Mouse (Mus musculus) kidney, adult 8-10 months (tissue): ENCODE measurements around the gene Gm4756.
"Not testable (repeated sequence)": the region's sequence is repeated elsewhere in the genome, so short reads cannot be mapped to it uniquely, and the experiment has no call there.

ENCODE experiments used
- DNase-seq, 2 experiments: peaks; one replicate each; pipeline ENCODE4 v3.0.0; 2022

The Gm4756 gene

DNA sequence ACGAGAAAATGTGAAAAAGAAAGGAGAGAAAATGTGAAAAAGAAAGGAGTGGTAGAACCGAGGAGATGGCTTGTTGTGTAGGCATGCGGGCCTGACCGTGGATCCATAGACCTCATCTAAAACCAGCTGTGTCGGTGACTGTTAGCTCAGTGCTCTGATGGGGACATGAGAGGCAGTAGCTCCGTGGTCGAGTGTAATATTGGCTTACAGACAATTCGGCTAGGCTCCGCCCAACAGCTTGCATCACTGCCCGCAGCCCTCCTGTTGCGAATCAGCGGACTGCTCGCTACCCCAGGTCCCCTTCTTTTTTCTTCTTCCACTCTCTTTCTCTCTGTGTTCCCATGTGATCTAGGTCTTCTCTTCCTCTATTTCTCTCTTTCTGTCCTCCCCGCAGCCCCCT, 540 bp downstream of the Gm4756 start:
- no peak for DNase-seq

DNA sequence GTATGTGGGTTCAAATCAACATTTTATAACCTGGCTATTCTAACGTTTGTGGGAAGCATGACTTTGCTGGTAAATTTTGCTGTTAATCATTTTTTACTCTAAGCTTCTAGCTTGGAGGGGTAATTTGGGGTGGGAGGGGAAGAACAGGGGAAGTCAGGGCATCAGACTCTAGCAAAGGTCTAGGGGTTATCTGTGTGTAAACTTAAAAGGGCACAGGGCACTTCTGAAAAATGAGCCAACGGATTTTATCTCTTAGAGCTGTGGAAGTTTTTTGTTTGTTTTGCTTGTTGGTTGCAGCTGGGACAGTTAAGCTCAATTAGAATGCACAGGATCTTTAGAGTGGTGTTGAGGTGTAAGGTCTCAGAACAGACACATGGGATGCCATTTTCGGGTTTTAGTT, 11.4 kb downstream of the Gm4756 start:
- DNase-seq = no peak

DNA sequence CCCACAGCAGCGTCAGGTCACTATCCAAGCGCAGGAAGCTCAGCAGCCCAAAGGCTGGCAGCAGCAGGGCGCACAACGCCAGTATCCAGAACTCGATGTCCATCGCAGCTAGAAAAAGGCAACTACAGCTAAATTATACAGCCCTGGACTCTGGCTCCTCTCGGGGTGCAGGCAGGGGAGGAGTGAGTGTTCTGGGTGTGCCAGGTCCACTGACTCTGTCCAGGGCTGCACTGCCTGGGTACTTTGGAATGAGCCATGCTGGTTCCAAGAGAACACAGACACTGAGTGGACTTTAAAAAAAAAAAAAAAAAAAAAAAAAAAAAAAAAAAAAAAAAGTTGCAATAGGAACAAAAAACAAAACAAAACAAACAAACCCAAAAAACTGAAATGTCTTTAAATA, 20.7 kb downstream of the Gm4756 start:
- peak in 1 of 2 experiments; percentile 25 for DNase-seq

DNA sequence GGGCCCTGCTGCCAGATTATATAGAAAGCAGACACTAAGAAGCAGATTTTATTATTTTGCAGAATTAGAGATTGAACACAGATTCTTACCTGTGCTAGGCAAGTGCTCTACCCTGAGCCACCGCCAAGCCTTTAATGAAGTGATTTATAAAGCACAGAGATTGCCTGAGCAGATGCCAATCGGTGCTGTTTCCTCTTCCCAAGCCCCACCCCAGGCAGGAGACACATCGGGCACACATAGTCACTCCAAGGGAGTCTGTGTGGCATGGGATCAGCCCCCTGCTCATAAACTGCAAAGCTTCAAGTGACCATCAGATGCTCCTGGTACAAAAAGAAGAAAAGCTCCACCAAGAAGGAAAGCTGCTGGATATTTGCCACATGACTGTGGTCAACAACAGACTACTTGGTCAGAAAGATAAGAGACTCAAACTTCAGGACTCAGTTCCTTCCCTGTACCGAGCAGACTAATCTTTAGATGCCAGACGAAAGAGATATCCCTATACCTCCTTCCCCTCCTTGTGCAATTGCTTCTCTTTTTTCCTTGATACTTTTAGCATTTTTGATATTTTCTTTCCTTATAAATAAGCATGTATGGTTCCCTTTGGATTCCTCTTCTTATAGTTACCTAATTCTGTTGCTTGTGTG, 26.5 kb downstream of the Gm4756 start:
- no peak for DNase-seq

DNA sequence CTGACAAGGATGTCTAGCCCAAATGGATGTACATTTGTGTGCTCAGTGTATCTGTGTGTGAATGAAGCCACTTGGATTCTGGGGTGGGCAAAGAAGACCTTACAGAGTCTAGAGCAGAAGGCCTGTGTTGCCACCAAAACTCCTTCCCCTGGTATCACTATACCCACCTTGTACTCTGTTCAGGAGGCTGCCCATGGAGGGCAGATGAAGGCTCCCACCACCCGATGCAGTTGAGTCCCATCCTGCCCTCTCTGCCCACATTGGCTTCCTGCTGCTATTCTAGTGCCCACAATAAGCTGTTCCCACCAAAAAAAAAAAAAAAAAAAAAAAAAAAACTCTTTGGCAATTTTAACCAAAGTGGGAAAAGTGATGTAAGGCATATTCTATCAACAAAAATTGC, 28.0 kb downstream of the Gm4756 start:
- no peak for DNase-seq

DNA sequence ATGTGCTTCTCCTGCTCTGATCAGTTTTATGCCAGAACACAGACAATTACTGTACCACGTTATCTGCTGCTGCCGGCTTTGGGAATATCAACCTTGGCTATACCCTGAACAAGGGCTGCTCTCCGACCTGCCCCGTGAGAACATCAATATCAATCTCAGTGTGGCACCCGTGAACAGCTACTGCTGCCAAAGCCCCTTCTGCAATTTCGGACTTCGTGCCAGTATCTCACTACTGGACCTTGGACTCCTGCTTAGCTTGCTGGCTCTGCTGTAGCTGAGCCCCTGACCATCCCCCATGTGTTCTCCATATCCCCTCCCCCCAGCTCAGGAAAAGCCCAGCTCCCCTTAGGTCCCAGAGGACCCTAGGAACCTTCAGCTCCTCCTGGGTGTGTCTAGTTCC, 28.6 kb downstream of the Gm4756 start:
- DNase-seq = no peak

DNA sequence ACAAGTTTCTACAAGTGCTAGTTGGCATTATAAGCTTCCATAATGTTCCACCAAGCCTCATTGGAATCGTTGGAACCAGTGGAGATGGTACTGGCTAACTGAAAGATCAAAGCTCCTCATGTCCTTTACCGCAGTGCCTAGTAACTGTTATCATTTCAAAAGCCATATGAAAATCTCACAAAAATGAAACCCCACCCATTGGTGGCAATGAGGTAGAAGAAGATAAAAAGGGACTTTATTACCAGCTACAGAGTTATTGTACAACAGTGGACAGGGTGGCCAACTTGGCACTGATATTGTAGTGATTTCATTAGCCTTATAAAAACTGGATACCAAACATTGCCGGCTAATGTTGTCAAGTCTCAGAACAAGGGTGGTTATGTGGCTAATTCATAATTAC, 37.4 kb downstream of the Gm4756 start:
- no peak for DNase-seq

DNA sequence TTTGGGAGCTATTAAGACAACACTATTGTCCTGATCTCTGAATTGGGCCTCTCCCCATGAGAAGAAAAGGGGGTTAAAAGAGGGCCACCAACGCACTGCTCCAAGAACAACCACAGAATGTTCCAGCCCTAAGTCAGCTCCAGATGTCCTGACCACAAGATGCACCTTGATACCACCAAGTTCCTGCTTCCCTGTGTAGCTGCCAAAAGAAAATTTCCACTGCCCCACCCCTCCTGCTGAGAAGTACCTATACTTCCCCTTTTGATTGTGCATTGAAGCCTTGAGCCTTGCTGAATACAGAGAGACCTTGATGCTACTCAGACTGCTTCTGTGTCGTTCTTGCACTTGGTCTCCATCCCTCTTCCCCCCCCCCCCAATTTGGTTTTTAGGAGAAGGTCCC, 50.7 kb downstream of the Gm4756 start:
- DNase-seq = not testable (repeated sequence)

DNA sequence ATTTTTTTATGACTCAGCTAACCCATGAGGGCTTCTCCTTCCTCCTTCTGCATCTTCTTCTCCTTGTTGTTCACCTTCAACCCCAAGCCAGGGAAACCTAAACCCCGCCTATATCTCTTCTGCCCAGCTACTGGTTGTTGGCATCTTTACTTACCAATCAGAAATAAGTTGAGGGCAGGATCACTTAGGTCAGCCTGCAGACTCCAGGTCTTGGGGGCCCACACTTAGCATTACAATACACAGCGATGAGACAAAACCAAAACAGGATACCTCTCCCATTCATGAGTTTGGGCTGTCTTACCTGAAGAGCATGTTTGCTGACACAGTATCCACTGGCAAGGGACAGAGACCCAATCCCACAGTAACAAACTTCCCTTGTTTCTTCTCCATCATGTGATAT, 55.5 kb downstream of the Gm4756 start:
- no peak for DNase-seq

DNA sequence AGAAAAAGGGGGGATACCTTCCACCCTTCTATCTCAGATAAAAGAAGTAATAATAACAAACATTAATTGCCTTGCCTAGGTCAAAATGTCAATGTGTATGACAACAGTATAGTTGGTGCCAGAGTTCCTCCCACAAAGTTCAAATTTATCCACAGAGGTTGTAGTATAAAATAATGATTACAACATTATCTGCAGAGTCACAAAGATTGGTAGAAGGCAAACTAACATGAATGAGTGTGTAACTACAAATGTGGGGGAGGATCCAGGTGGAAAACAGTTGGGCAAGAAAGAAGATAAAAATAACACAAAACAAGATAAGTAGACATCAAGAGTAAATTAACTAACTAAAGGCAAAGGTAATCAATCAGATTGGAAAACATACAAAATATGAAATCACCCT, 56.5 kb downstream of the Gm4756 start:
- no peak for DNase-seq

DNA sequence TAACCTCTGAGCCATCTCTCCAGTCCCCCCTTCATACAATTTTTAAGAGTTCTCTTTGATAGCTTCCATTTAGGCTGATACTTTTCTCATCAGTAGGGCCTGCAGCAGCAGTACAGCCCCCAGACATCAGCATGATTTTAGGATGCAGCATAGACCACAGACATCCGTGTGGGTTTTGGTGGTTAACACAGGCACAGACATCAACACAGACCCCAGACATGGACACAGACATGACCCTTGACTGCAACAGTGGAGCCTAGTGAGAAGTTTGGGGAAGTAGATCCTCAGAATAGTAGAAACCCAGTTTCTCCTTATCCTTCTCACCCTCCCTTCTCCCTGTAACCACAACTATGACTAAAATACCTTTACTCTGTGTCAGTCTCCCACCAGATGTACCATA, 64.1 kb downstream of the Gm4756 start:
- DNase-seq = no peak

DNA sequence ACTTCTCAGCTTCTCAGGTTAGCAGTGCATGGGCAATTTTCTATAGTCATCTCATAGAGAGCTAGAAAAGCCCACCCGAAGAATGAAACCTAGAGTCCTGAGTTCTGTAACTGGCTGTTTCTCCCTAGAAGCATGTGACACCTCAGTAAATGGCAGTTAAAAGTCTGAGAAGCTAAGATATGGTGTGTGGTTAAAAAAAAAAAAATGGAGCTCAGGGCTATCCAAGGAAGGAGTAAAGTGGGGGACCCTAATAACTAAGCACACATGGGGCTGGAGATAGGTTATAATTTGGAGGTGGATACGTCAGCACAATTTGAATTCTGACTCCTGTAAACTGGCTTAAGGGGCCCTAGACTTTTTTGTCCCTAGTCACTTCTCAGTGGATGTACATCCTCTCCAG, 66.4 kb downstream of the Gm4756 start:
- DNase-seq = no peak

DNA sequence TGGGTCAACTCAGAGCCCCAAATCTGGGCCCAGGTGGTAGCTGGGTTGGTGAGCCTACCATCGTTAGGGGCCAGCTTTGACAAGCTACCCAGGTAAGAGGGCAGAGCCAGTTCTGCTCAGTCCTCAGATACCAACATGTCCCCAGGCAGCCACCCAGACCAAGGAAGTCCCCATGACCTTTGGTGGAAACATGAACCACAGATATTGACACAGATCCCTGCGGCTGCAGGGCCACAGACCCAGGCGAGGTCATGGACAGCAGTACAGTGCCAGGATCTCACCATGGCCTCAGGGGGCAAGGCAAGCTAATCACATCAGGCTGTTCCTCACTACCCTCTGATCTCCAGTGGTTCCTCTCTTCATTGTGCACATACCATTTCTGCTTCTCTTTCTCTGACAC, 67.4 kb downstream of the Gm4756 start:
- no peak for DNase-seq

DNA sequence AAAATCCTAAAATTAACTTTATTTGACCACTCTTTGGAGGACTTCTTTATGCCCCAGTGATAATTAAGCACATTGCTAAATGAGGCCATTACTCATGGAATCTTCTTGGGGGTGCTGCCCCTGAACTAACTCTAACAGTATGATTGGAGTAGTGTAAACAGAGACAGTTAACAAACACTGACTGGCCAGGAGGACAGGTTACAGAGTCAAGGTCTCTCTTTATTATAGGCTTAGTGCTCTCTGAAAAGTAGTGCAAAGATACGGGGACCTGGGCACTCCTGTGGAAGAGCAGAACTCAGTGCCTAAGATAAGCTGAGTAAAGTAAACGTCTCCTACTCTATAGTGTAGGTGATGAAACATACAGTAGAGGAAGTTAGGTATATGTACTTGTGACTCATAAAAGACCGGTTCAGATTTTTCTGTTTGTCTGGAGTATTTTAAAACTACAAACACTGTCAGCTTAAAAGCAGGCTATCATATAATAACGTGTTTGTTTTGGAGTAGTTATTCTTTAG, 85.1 kb downstream of the Gm4756 start:
- DNase-seq = no peak

DNA sequence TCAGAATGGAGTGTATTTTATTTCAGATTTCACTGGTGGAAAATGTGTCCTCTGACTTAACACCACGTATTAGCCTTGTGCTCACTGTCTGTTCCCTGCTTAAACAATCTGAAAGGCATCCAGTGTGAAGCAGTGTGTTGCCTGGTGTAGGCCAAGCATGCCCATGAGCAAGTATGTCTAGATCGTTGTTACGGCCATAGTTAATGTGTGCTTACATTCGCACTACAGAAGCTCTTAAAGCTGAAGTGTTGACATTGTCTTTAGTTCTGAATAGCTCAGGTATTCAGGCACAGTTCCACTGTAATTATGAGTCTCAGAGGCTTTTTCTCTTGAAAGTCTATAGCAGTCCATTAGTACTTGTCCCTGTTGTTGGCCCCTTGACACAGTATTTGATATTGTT, 95.1 kb downstream of the Gm4756 start:
- DNase-seq = no peak

DNA sequence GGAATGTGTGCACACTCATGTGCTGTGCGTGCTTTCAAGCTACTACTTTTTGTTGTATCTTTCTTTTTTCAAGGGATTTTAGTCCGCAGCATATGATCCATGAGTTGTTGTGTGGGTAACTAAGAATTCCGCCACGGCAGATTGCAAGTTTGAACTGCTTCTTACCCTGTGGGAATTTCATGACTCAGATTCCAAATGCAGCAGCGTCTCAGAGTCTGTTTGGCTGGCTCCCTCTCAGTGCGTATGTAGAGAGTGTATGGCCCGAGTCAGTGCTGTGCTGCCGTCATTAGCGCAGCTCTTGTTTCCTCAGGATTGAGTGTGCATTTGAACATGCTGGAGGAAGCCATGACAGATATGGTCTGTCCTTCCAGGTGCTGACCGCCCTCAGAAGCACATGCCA, 110.9 kb downstream of the Gm4756 start:
- no peak for DNase-seq

DNA sequence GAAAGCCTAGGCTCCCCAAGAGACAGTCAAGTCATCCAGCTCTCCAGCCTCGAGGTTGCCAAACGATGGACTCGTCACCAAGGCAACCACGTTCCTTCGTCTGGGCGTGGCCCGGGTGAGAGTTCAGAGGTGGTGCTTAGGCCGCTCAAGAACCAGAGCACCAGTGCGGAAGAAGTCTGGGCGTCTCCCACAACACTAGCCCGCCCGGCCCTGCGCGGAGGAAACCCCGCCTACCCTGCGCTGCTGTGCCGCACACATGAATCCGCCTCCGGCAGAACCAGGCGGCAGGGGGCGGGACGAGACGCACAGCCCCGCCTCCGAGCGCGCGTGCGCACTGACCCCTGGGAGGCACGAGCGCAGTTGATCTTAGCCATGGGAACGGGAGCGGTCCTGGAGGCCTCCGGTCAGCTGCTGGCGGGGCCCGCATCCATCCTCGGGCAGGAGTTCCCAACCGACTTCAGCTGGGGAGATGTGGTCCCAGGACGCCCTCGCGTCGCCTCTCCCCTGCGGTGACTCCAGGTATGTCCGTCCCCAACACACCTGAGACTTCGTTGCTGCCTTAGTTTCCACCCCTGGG, 113.4 kb downstream of the Gm4756 start, which contains the start of gene Pcnx4:
Gene Pcnx4, plus strand, starts transcription at position 363 of the 577 bp plus-strand sequence.
- peak; percentile 97 to 98 for DNase-seq

DNA sequence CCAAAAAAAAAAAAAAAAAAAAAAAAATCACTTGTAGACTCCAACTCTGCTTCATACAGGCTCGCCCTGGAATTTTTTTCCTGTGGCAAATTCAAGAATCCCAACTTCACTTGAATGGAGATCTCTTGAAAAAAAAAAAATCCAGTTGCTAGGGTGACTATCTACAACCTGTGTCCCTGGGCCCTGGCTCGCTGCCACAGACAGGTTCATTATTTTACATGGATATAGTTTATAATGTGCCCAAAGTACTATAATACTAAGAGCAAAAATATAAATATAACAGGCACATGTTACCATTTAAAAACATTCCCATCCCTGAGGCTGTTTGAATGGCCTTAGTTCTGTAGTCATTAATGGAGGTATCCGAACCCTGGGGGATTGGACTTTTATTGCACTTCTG, 113.9 kb downstream of the Gm4756 start:
- no peak for DNase-seq

DNA sequence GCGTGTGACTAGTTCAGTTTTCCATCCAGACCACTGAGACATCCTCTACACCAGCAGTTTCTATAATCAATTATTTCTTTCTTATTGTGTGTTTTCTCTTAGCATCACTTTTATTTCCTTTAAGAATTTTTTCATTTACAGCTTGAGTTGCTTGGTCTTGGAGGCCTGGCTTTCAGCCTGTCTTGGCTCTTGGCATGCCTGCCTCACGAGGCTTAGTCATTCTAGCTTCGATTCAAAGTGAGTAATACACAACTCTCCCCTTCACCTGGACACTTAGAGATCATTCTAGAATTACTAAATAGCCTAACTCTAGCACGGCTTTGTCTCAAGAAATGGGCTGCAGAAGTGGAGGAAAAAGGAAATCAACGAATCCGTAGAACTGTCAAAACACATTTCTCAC, 115.5 kb downstream of the Gm4756 start:
- DNase-seq = no peak

DNA sequence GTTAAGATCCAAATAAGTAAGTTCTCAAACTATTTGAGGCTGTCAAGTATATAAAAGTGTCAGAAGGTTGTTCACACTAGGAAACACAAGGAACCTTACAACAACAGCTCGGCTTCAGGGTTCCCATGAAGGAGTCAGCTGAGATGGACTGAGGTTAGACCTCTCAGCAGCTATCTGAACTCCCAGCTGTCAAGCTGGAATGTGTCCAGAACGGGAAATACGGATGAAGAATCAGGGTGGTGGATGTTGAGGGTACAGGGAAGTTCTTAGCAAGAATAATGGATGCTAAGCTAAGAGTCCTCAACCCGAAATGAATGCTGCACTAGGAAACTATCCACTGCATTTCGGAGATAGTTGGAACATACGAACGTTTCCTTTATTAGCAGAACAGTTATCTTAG, 117.2 kb downstream of the Gm4756 start:
- DNase-seq = no peak
